Mouse (Mus musculus) forebrain, embryonic 11.5 days (tissue): Measurements from ENCODE around the gene Leng9. TPM values are rescaled to one million over a fixed set of nuclear protein-coding genes. Genes with fewer than 3 reads are reported as not detected.
A peak's percentile ranks its signal among the peaks of the same experiment; 100 is the strongest.

ENCODE experiments used
- ATAC-seq: fragments of 200-750 bp; cut with Nextera tagmentation; replicated peaks from 2 replicates; pipeline ENCODE4 v1.8.0; 2017; ENCODE audit warnings: moderate TSS enrichment; ENCODE audit not compliant: low FRiP score
- DNase-seq: peaks from one replicate; pipeline ENCODE4 v3.0.0-alpha.2; 2017; ENCODE audit warnings: low spot score
- H3K27ac ChIP-seq: fragments of 300-500 bp; sonication (generic); 2 replicates; pipeline ENCODE4 v1.5.1; 2014; ENCODE audit warnings: low read depth, low read length
- H3K27me3 ChIP-seq: fragments of 300-500 bp; sonication (generic); 2 replicates; pipeline ENCODE4 v1.6.1; 2014; ENCODE audit warnings: mild to moderate bottlenecking, low read length, mixed read lengths; ENCODE audit not compliant: control insufficient read depth, insufficient read depth
- H3K36me3 ChIP-seq: fragments of 300-500 bp; sonication (generic); 2 replicates; pipeline ENCODE4 v1.6.1; 2014; ENCODE audit warnings: mild to moderate bottlenecking, low read length, moderate library complexity, mixed read lengths; ENCODE audit not compliant: control insufficient read depth, insufficient read depth
- H3K4me1 ChIP-seq: fragments of 300-500 bp; sonication (generic); replicated peaks from 2 replicates; pipeline ENCODE4 v1.6.1; 2014; ENCODE audit warnings: low read length, mixed read lengths; ENCODE audit not compliant: control insufficient read depth, insufficient read depth
- H3K4me2 ChIP-seq: fragments of 300-500 bp; sonication (generic); 2 replicates; pipeline ENCODE4 v1.6.1; 2014; ENCODE audit warnings: low read depth, mild to moderate bottlenecking, low read length, moderate library complexity, mixed read lengths; ENCODE audit not compliant: severe bottlenecking
- H3K4me3 ChIP-seq: fragments of 300-500 bp; sonication (generic); 2 replicates; pipeline ENCODE4 v1.5.1; 2014; ENCODE audit warnings: low read depth, low read length
- H3K9ac ChIP-seq: fragments of 300-500 bp; sonication (generic); 2 replicates; pipeline ENCODE4 v1.6.1; 2014; ENCODE audit warnings: low read length
- H3K9me3 ChIP-seq: fragments of 300-500 bp; sonication (generic); 2 replicates; pipeline ENCODE4 v1.6.1; 2016; ENCODE audit warnings: low read length, mixed read lengths; ENCODE audit not compliant: control insufficient read depth
- WGBS: fragments of 180-500 bp; shearing (Covaris S2); extraction: QIAGEN DNeasy Blood & Tissue Kit; methylation state at CpG from one replicate; pipeline ENCODE4 v1.1.7; 2014; 5-methylcytosine and 5-hydroxymethylcytosine counted together
- polyA plus RNA-seq: library from polyadenylated mRNA; unstranded; fragments of >200 nt; fragmentation: Nextera tagmentation; extraction: Ambion mirVana; gene quantifications from 2 replicates; pipeline ENCODE4 v1.2.1, GENCODE M21; 2014

Gene Leng9
- polyA plus RNA-seq, 1 experiment from 2014 or later, result 1.6 TPM

- WGBS, result 41% methylated on average over 4 of the region's 4 CpGs
- ATAC-seq, result no peak
- H3K9ac ChIP-seq, result no peak overlapping the region
- H3K27ac ChIP-seq, result no peak overlapping the region
- H3K4me1 ChIP-seq, result peaks cover 7% of the 10 kb centered on the region; the same call in 1 of the 2 replicates
- H3K36me3 ChIP-seq, result no peaks in the 10 kb centered on the region
- peaks cover 17% of the 10 kb centered on the region for H3K27me3 ChIP-seq
- no peak overlapping the region for H3K4me3 ChIP-seq
- H3K4me2 ChIP-seq, result no peak overlapping the region
- no peaks in the 10 kb centered on the region for H3K9me3 ChIP-seq
- no peak for DNase-seq
These were observed 4.8 kb upstream of the Leng9 start for GRCm38 (mm10) chr7:4154976-4155375.

GRCm38 (mm10) chr7:4154356-4154755, 4.2 kb upstream of the Leng9 start:
- ATAC-seq (no peak), DNase-seq (no peak)
- H3K9me3 ChIP-seq, result no peaks in the 10 kb centered on the region
- no peaks in the 10 kb centered on the region for H3K36me3 ChIP-seq
- no peak overlapping the region for H3K4me3 ChIP-seq
- 78% methylated on average over 5 of the region's 5 CpGs for WGBS
- peaks cover 17% of the 10 kb centered on the region for H3K27me3 ChIP-seq
- H3K9ac ChIP-seq, result no peak overlapping the region
- H3K27ac ChIP-seq, result no peak overlapping the region
- H3K4me1 ChIP-seq, result peaks cover 7% of the 10 kb centered on the region; the same call in 1 of the 2 replicates
- no peak overlapping the region for H3K4me2 ChIP-seq

GRCm38 (mm10) chr7:4151241-4151640, 1.1 kb upstream of the Leng9 start:
- WGBS, result 14% methylated on average over 22 of the region's 22 CpGs
- DNase-seq (peak; percentile 58), ATAC-seq (no peak)
- no peaks in the 10 kb centered on the region for H3K9me3 ChIP-seq
- H3K4me1 ChIP-seq, result peaks cover 7% of the 10 kb centered on the region; the same call in 1 of the 2 replicates
- H3K9ac ChIP-seq, result no peak overlapping the region
- H3K4me2 ChIP-seq, result peak overlapping the region; percentile 96; the same call in 1 of the 2 replicates
- H3K4me3 ChIP-seq, result peak overlapping the region; percentile 9; the same call in 1 of the 2 replicates
- peaks cover 10% of the 10 kb centered on the region; the same call in 1 of the 2 replicates for H3K36me3 ChIP-seq
- peaks cover 17% of the 10 kb centered on the region for H3K27me3 ChIP-seq
- H3K27ac ChIP-seq, result no peak overlapping the region

- DNase-seq (peak; percentile 51), ATAC-seq (no peak)
- peaks cover 7% of the 10 kb centered on the region; the same call in 1 of the 2 replicates for H3K4me1 ChIP-seq
- peaks cover 10% of the 10 kb centered on the region; the same call in 1 of the 2 replicates for H3K36me3 ChIP-seq
- peak overlapping the region; percentile 1; the same call in 1 of the 2 replicates for H3K4me3 ChIP-seq
- 9% methylated on average over 14 of the region's 14 CpGs for WGBS
- no peaks in the 10 kb centered on the region for H3K9me3 ChIP-seq
- peak overlapping the region; percentile 96 for H3K4me2 ChIP-seq
- peaks cover 17% of the 10 kb centered on the region for H3K27me3 ChIP-seq
- H3K9ac ChIP-seq, result no peak overlapping the region
- H3K27ac ChIP-seq, result no peak overlapping the region
These were observed 642 bp upstream of the Leng9 start for GRCm38 (mm10) chr7:4150811-4151221.

GRCm38 (mm10) chr7:4149209-4150054, 742 bp downstream of the Leng9 start:
- WGBS, result under 1% methylated on average over 64 of the region's 64 CpGs

GRCm38 (mm10) chr7:4148341-4149208, 1.6 kb downstream of the Leng9 start:
- peak overlapping the region; percentile 53; the same call in 1 of the 2 replicates for H3K27ac ChIP-seq
- H3K27me3 ChIP-seq, result peaks cover 17% of the 10 kb centered on the region
- H3K9me3 ChIP-seq, result no peaks in the 10 kb centered on the region
- peak overlapping the region; percentile 96 for H3K4me2 ChIP-seq
- peaks cover 31% of the 10 kb centered on the region for H3K36me3 ChIP-seq
- peaks cover 7% of the 10 kb centered on the region; the same call in 1 of the 2 replicates for H3K4me1 ChIP-seq
- ATAC-seq (0 out of 2 replicates have a peak, but pooled peaks have one; percentile 3), DNase-seq (peak; percentile 50)
- 27% methylated on average over 18 of the region's 18 CpGs for WGBS
- peak overlapping the region; percentile 69 for H3K4me3 ChIP-seq
- peak overlapping the region; percentile 65 for H3K9ac ChIP-seq

More at GRCm38 (mm10) chr7:4149209-4150054, 742 bp downstream of the Leng9 start:
- peak overlapping the region; percentile 65 for H3K9ac ChIP-seq
- H3K4me1 ChIP-seq, result peaks cover 7% of the 10 kb centered on the region; the same call in 1 of the 2 replicates
- ATAC-seq (peak; percentile 73), DNase-seq (peak; percentile 81)
- H3K27me3 ChIP-seq, result peaks cover 17% of the 10 kb centered on the region
- H3K36me3 ChIP-seq, result peaks cover 22% of the 10 kb centered on the region; the same call in 1 of the 2 replicates
- H3K9me3 ChIP-seq, result no peaks in the 10 kb centered on the region
- H3K4me2 ChIP-seq, result peak overlapping the region; percentile 96
- H3K27ac ChIP-seq, result peak overlapping the region; percentile 53
- peak overlapping the region; percentile 69 for H3K4me3 ChIP-seq

- Histone ChIP-seq H3K9me3 (no peaks in the 10 kb centered on the region), H3K4me2 (no peak overlapping the region), H3K27ac (no peak overlapping the region), H3K9ac (no peak overlapping the region), H3K36me3 (peaks cover 38% of the 10 kb centered on the region), H3K4me1 (peaks cover 7% of the 10 kb centered on the region; the same call in 1 of the 2 replicates), H3K4me3 (no peak overlapping the region), H3K27me3 (peaks cover 17% of the 10 kb centered on the region)
- no peak for DNase-seq
- ATAC-seq, result no peak
- WGBS, result 93% methylated on average over 4 of the region's 4 CpGs
These were observed 2.3 kb downstream of the Leng9 start for GRCm38 (mm10) chr7:4147836-4148235.

GRCm38 (mm10) chr7:4147371-4147770, 2.8 kb downstream of the Leng9 start:
- H3K36me3 ChIP-seq, result peaks cover 43% of the 10 kb centered on the region
- no peak overlapping the region for H3K9ac ChIP-seq
- H3K27ac ChIP-seq, result no peak overlapping the region
- 93% methylated on average over 19 of the region's 20 CpGs for WGBS
- no peak overlapping the region for H3K4me2 ChIP-seq
- peaks cover 7% of the 10 kb centered on the region; the same call in 1 of the 2 replicates for H3K4me1 ChIP-seq
- no peak for ATAC-seq
- H3K27me3 ChIP-seq, result peaks cover 17% of the 10 kb centered on the region
- H3K9me3 ChIP-seq, result no peaks in the 10 kb centered on the region
- H3K4me3 ChIP-seq, result no peak overlapping the region
- no peak for DNase-seq
